Mouse (Mus musculus): ENCODE measurements at regions not wholly inside any gene's neighbourhood (a gene's known extent, or its start where the extent isn't known, plus 50 kb on each side); places are given as distances from the start of the nearest gene placed in this dataset.

DNA sequence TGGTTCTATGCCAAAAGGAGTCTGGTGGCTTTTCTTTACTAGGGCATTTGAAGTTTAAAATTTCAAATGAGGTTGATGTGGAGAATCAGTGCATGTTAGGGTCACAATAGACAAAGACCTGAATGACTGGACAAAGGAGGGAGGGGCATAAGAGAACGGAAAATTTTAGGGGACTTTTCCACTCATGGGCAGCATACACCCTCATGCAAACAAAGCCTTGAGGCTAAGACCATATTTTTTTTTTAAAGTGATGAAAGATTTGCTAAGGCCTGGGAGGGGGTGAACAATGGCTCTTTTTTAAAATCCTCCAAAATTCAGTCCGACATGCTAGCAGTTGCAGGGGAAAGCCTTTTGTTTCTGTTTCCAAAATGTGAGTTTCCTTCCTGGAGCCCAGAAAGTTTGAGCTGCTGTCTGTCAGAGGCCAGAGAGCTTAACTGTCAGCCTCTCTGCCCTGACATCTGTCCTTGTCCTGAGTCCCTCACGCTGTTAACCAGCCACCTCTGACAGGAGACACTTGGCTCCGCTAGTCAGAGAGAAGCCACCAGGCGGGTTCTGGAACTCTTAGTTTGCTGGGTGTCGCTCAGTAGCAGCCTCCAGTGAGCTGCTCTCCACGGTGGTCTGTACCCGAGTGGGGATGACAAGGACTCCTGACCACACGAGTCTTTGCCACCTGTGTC, 92.3 kb downstream of the 1700020N01Rik start:
- Histone ChIP-seq H3K36me3 (ENCODE audit: control insufficient read depth, insufficient read depth, low read length) (no peaks in the 10 kb centered on the region), H3K4me2 (ENCODE audit: low read length) (no peak overlapping the region), H3K27me3 (replicated peaks; ENCODE audit: control insufficient read depth, insufficient read depth, low read length) (no peaks in the 10 kb centered on the region), H3K27ac (ENCODE audit: low read depth, low read length) (no peak overlapping the region), H3K4me1 (ENCODE audit: control insufficient read depth, insufficient read depth, low read depth, low read length) (peaks cover 3% of the 10 kb centered on the region), H3K4me3 (ENCODE audit: low read length) (no peak overlapping the region), H3K9me3 (ENCODE audit: control insufficient read depth, low read length) (no peaks in the 10 kb centered on the region), H3K9ac (ENCODE audit: low read depth, low read length) (no peak overlapping the region)
- no peak for ATAC-seq
- 31% methylated on average over 9 of the region's 9 CpGs for WGBS

DNA sequence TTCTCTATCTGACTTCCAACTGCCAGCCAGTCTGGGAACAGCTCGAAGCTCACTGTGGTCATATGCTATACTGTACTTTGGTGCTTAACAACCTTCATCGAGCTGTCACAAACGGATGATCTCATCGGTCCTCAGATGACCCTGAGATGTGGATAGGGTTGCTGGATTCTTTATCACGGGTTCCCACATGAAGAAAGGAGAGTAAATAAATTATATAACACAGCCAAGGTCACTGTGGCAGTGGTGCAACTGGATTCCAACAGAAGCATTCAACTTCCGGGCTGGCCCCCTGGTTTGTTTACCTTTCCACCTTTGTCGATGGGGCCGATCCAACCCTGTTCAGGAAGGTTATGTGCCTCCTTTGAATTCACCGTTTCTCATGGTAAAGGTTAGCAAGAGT, 93.1 kb downstream of the 1700020N01Rik start:
- no peak overlapping the region for H3K4me3 ChIP-seq (ENCODE audit: low read length)
- H3K36me3 ChIP-seq (ENCODE audit: control insufficient read depth, insufficient read depth, low read length): no peaks in the 10 kb centered on the region
- no peak overlapping the region for H3K9ac ChIP-seq (ENCODE audit: low read depth, low read length)
- no peak overlapping the region for H3K27ac ChIP-seq (ENCODE audit: low read depth, low read length)
- no peaks in the 10 kb centered on the region for H3K9me3 ChIP-seq (ENCODE audit: control insufficient read depth, low read length)
- no peaks in the 10 kb centered on the region for H3K27me3 ChIP-seq (replicated peaks; ENCODE audit: control insufficient read depth, insufficient read depth, low read length)
- no peak for ATAC-seq
- no peak overlapping the region for H3K4me2 ChIP-seq (ENCODE audit: low read length)
- 71% methylated on average over 9 of the region's 9 CpGs for WGBS
- H3K4me1 ChIP-seq (ENCODE audit: control insufficient read depth, insufficient read depth, low read depth, low read length): no peaks in the 10 kb centered on the region; the same call in 1 of the 2 replicates

DNA sequence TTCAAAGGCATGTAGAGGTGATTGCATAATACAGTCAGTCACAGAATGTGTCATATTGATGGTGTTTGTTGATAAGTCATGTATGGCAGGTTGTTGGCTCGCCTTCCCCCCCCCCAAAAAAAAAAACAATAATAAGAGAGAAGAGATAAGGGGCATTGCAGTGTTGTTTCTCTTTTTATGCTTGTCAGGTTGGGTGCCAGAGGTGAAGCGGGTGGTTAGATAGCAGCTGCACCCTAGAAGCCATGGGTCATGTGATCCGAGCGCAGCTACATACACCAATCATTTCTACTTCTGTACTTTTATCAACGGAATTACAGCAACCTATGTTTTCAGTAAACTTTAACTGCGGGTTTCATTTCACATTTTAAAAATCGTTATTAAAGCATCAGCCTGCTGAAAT, 94.5 kb downstream of the 1700020N01Rik start:
- Histone ChIP-seq H3K4me2 (ENCODE audit: low read length) (no peak overlapping the region), H3K4me3 (ENCODE audit: low read length) (no peak overlapping the region), H3K27ac (ENCODE audit: low read depth, low read length) (no peak overlapping the region), H3K9ac (ENCODE audit: low read depth, low read length) (no peak overlapping the region), H3K4me1 (ENCODE audit: control insufficient read depth, insufficient read depth, low read depth, low read length) (no peaks in the 10 kb centered on the region; the same call in 1 of the 2 replicates), H3K9me3 (ENCODE audit: control insufficient read depth, low read length) (no peaks in the 10 kb centered on the region), H3K27me3 (replicated peaks; ENCODE audit: control insufficient read depth, insufficient read depth, low read length) (no peaks in the 10 kb centered on the region), H3K36me3 (ENCODE audit: control insufficient read depth, insufficient read depth, low read length) (no peaks in the 10 kb centered on the region)
- WGBS: 86% methylated on average over 7 of the region's 7 CpGs
- ATAC-seq: no peak

DNA sequence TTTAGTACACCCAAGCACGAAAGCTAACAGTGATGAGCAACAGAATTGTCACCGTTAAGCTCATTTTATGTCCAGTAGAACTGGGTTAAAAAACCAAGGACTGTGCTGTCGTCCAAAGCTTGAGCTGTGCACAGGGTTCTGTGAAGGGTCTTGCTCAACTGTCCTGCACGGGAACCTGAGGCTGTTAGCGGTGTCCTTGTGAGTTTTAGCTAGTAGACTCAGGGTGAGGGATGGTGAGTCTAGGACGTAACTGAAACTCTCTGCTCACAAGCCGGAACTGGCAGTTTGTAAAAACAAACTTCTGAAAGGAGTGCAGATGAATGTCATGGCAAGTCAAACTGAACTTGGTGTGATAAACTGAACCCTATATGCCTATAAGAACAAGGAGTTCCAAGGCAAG, 95.6 kb downstream of the 1700020N01Rik start:
- Histone ChIP-seq H3K4me3 (ENCODE audit: low read length) (no peak overlapping the region), H3K4me2 (ENCODE audit: low read length) (no peak overlapping the region), H3K4me1 (ENCODE audit: control insufficient read depth, insufficient read depth, low read depth, low read length) (no peaks in the 10 kb centered on the region; the same call in 1 of the 2 replicates), H3K9ac (ENCODE audit: low read depth, low read length) (no peak overlapping the region), H3K27me3 (replicated peaks; ENCODE audit: control insufficient read depth, insufficient read depth, low read length) (no peaks in the 10 kb centered on the region), H3K27ac (ENCODE audit: low read depth, low read length) (no peak overlapping the region), H3K9me3 (ENCODE audit: control insufficient read depth, low read length) (no peaks in the 10 kb centered on the region), H3K36me3 (ENCODE audit: control insufficient read depth, insufficient read depth, low read length) (no peaks in the 10 kb centered on the region)
- ATAC-seq: no peak
- WGBS: 88% methylated on average over 7 of the region's 7 CpGs

DNA sequence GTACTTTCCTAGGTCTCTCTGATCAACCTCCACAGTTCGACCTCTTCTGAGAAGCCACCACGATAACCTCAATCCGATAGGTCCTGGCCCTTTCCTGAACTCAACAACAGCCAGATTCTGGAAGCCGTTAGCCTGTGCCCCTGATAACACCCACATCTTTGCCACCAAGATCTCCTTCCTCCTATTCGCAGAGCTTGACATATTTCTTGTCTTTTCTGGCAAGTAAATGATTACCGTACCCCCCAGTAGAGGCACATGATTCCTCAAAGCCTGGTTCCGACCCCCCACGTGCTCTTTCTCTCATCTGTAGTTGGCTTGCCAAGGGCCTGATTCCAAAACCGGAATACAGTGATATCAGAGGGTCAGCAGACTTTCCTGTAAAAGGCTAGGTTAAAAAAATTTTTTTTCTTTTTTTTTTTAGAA, 96.9 kb downstream of the 1700020N01Rik start:
- Histone ChIP-seq H3K9me3 (ENCODE audit: control insufficient read depth, low read length) (no peaks in the 10 kb centered on the region), H3K36me3 (ENCODE audit: control insufficient read depth, insufficient read depth, low read length) (no peaks in the 10 kb centered on the region), H3K4me2 (ENCODE audit: low read length) (no peak overlapping the region), H3K27ac (ENCODE audit: low read depth, low read length) (no peak overlapping the region), H3K4me3 (ENCODE audit: low read length) (no peak overlapping the region), H3K4me1 (ENCODE audit: control insufficient read depth, insufficient read depth, low read depth, low read length) (no peaks in the 10 kb centered on the region), H3K9ac (ENCODE audit: low read depth, low read length) (no peak overlapping the region), H3K27me3 (replicated peaks; ENCODE audit: control insufficient read depth, insufficient read depth, low read length) (no peaks in the 10 kb centered on the region)
- 88% methylated on average over 9 of the region's 9 CpGs for WGBS
- ATAC-seq: no peak

DNA sequence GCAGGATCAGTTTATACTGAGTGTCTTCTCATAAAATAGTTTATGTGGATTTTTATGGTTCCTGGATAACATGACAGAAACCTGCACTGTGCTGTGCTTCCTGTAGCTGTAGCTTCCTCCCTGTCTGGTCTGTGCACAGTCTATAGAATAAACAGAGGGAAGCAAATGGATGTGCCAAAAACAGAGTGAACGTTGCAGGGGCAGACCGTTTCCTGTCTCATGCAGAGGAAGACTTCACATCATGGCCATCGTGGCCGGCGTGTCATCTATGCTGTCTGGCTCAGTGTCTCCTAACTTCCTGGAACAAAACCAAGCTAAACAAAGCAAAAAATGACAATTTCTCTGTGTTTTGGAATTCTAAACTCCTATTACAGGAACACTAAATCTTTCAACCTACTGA, 102.2 kb downstream of the 1700020N01Rik start:
- no peak overlapping the region for H3K9ac ChIP-seq (ENCODE audit: low read depth, low read length)
- no peak overlapping the region for H3K27ac ChIP-seq (ENCODE audit: low read depth, low read length)
- H3K36me3 ChIP-seq (ENCODE audit: control insufficient read depth, insufficient read depth, low read length): no peaks in the 10 kb centered on the region
- no peaks in the 10 kb centered on the region for H3K9me3 ChIP-seq (ENCODE audit: control insufficient read depth, low read length)
- no peaks in the 10 kb centered on the region for H3K27me3 ChIP-seq (replicated peaks; ENCODE audit: control insufficient read depth, insufficient read depth, low read length)
- H3K4me1 ChIP-seq (ENCODE audit: control insufficient read depth, insufficient read depth, low read depth, low read length): no peaks in the 10 kb centered on the region
- ATAC-seq: no peak
- no peak overlapping the region for H3K4me3 ChIP-seq (ENCODE audit: low read length)
- 86% methylated on average over 5 of the region's 5 CpGs for WGBS
- no peak overlapping the region for H3K4me2 ChIP-seq (ENCODE audit: low read length)

DNA sequence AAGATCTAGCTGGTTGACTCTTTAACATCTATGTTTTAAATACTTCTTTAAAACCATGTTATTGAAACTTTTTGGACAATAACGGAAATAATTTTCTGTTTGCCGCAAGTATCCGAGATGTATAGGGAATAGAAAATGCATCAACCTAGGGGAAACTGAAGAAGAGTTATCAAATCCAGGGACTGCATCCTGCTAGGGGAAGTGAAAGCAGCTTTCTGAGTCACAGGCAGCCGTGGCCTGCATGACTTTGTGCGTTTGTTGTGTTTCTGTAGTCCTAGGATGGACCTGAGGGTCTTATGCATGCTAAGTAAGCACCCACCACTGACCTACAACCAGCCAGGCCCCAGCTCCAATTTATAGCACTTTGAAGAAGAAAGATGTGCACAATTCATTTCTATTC, 103.7 kb downstream of the 1700020N01Rik start:
- H3K4me2 ChIP-seq (ENCODE audit: low read length): no peak overlapping the region
- no peak for ATAC-seq
- WGBS: 94% methylated on average over 5 of the region's 5 CpGs
- no peaks in the 10 kb centered on the region for H3K36me3 ChIP-seq (ENCODE audit: control insufficient read depth, insufficient read depth, low read length)
- no peaks in the 10 kb centered on the region for H3K4me1 ChIP-seq (ENCODE audit: control insufficient read depth, insufficient read depth, low read depth, low read length)
- H3K9me3 ChIP-seq (ENCODE audit: control insufficient read depth, low read length): no peaks in the 10 kb centered on the region
- H3K4me3 ChIP-seq (ENCODE audit: low read length): no peak overlapping the region
- no peak overlapping the region for H3K27ac ChIP-seq (ENCODE audit: low read depth, low read length)
- no peaks in the 10 kb centered on the region for H3K27me3 ChIP-seq (replicated peaks; ENCODE audit: control insufficient read depth, insufficient read depth, low read length)
- H3K9ac ChIP-seq (ENCODE audit: low read depth, low read length): no peak overlapping the region

DNA sequence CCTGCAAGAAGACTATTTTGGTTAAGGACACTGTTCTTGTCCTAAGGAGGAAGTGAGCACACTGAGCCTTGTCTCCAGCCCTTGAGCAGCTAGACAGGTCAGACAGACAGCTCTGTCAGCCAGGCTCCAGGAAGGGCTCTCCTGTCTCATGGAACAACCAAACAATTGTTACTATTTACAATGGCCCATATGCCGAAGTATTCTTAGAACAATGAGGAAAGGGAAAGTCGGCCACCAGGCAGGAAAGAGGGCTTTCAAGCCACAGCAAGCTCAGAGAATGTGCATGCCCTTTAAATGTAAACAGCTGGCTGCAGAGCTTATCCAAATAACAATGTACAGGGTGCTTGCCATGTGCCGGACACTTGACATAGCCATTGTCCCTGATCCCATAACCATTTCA, 108.6 kb downstream of the 1700020N01Rik start:
- no peaks in the 10 kb centered on the region for H3K9me3 ChIP-seq (ENCODE audit: control insufficient read depth, low read length)
- H3K4me1 ChIP-seq (ENCODE audit: control insufficient read depth, insufficient read depth, low read depth, low read length): no peaks in the 10 kb centered on the region
- H3K27ac ChIP-seq (ENCODE audit: low read depth, low read length): no peak overlapping the region
- H3K4me3 ChIP-seq (ENCODE audit: low read length): no peak overlapping the region
- no peak overlapping the region for H3K9ac ChIP-seq (ENCODE audit: low read depth, low read length)
- no peak overlapping the region for H3K4me2 ChIP-seq (ENCODE audit: low read length)
- 23% methylated on average over 3 of the region's 3 CpGs for WGBS
- H3K36me3 ChIP-seq (ENCODE audit: control insufficient read depth, insufficient read depth, low read length): no peaks in the 10 kb centered on the region
- no peak for ATAC-seq
- no peaks in the 10 kb centered on the region for H3K27me3 ChIP-seq (replicated peaks; ENCODE audit: control insufficient read depth, insufficient read depth, low read length)

DNA sequence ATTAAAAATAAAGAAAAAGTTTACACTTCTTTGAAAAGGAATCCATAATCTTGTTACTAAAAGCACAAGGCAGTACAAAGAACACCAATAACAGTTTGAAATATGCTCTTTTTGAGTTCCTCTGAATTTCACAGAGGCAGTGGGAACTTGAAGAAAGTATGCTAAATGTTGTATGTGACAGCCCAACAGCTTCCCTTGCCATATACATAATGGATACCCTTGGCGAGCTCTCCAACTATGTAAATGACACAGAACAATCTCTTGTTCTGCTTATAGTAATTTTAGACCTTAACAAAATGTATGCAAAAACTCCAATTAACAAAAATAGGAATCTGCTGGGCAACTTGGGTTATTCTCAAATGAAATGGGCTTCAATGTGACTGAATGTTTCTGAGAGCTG, 109.2 kb downstream of the 1700020N01Rik start:
- H3K4me1 ChIP-seq (ENCODE audit: control insufficient read depth, insufficient read depth, low read depth, low read length): no peaks in the 10 kb centered on the region
- no peak for ATAC-seq
- no peaks in the 10 kb centered on the region for H3K9me3 ChIP-seq (ENCODE audit: control insufficient read depth, low read length)
- no peak overlapping the region for H3K9ac ChIP-seq (ENCODE audit: low read depth, low read length)
- WGBS: 66% methylated on average over 1 of the region's 1 CpGs
- H3K4me2 ChIP-seq (ENCODE audit: low read length): no peak overlapping the region
- no peak overlapping the region for H3K4me3 ChIP-seq (ENCODE audit: low read length)
- no peaks in the 10 kb centered on the region for H3K36me3 ChIP-seq (ENCODE audit: control insufficient read depth, insufficient read depth, low read length)
- no peak overlapping the region for H3K27ac ChIP-seq (ENCODE audit: low read depth, low read length)
- no peaks in the 10 kb centered on the region for H3K27me3 ChIP-seq (replicated peaks; ENCODE audit: control insufficient read depth, insufficient read depth, low read length)

DNA sequence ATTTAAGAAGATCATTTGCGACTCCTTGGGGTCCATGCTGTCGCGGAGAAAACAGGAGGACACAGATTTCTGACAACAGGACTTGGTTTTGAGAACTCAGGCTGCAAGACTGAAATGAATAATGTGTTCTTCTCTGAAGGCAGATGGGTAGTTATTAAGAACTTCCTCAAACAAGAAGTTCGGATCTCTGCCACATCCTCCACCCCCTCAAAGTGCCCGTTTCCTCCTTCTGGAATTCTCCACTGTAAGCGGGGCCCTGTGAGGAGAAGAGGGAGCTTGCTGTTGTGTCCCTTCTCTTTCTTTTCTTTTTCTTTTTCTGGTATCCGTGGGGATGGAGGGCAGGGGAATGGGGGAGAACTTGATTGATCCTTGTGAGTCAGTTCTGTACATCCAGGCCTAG, 118.9 kb downstream of the 1700020N01Rik start:
- ATAC-seq: no peak
- Histone ChIP-seq H3K27ac (ENCODE audit: low read depth, low read length) (no peak overlapping the region), H3K36me3 (ENCODE audit: control insufficient read depth, insufficient read depth, low read length) (no peaks in the 10 kb centered on the region), H3K4me2 (ENCODE audit: low read length) (no peak overlapping the region), H3K4me3 (ENCODE audit: low read length) (no peak overlapping the region), H3K4me1 (ENCODE audit: control insufficient read depth, insufficient read depth, low read depth, low read length) (no peaks in the 10 kb centered on the region), H3K9me3 (ENCODE audit: control insufficient read depth, low read length) (no peaks in the 10 kb centered on the region; the same call in 1 of the 2 replicates), H3K27me3 (replicated peaks; ENCODE audit: control insufficient read depth, insufficient read depth, low read length) (no peaks in the 10 kb centered on the region), H3K9ac (ENCODE audit: low read depth, low read length) (no peak overlapping the region)
- 81% methylated on average over 7 of the region's 7 CpGs for WGBS
